Mouse (Mus musculus): ENCODE measurements around the gene Dhx57.
"Not testable (repeated sequence)": the region's sequence is repeated elsewhere in the genome, so short reads cannot be mapped to it uniquely, and the experiment has no call there.

The Dhx57 gene

GRCm38 (mm10) chr17:80290074-80290657, at the start of gene Dhx57, which contains the start of gene Morn2:
TSS of gene Dhx57 (minus strand) at chr17:80290476.
TSS of gene Morn2 (plus strand) at chr17:80290203.
- peak; percentile 94 to 95 for DNase-seq (ENCODE audit: low spot score in 2 of 2)

- DNase-seq (ENCODE audit: low spot score in 2 of 2), result no peak
Observed at GRCm38 (mm10) chr17:80332386-80332785, 42.1 kb upstream of the Dhx57 start.

GRCm38 (mm10) chr17:80326431-80326830, 36.2 kb upstream of the Dhx57 start:
- DNase-seq (ENCODE audit: low spot score in 2 of 2), result no peak

GRCm38 (mm10) chr17:80325456-80325855, 35.2 kb upstream of the Dhx57 start:
- DNase-seq (ENCODE audit: low spot score in 2 of 2), result no peak

GRCm38 (mm10) chr17:80324521-80324920, 34.2 kb upstream of the Dhx57 start:
- DNase-seq (ENCODE audit: low spot score in 2 of 2), result no peak

- DNase-seq (ENCODE audit: low spot score in 2 of 2), result no peak
Observed at GRCm38 (mm10) chr17:80323658-80324057, 33.4 kb upstream of the Dhx57 start.

- no peak for DNase-seq (ENCODE audit: low spot score in 2 of 2)
Observed at GRCm38 (mm10) chr17:80323015-80323414, 32.7 kb upstream of the Dhx57 start.

GRCm38 (mm10) chr17:80322228-80322627, 32.0 kb upstream of the Dhx57 start:
- DNase-seq (ENCODE audit: low spot score in 2 of 2), result no peak

- DNase-seq (ENCODE audit: low spot score in 2 of 2), result no peak
Observed at GRCm38 (mm10) chr17:80312405-80312804, 22.1 kb upstream of the Dhx57 start.

GRCm38 (mm10) chr17:80311761-80312160, 21.5 kb upstream of the Dhx57 start:
- DNase-seq (ENCODE audit: low spot score in 2 of 2), result no peak

- DNase-seq (ENCODE audit: low spot score in 2 of 2), result no peak
Observed at GRCm38 (mm10) chr17:80307251-80307650, 17.0 kb upstream of the Dhx57 start, which contains the start of gene Arhgef33. TSS of gene Arhgef33 (plus strand) at chr17:80307407.

GRCm38 (mm10) chr17:80298844-80299243, 8.6 kb upstream of the Dhx57 start:
- no peak for DNase-seq (ENCODE audit: low spot score in 2 of 2)

- no peak for DNase-seq (ENCODE audit: low spot score in 2 of 2)
Observed at GRCm38 (mm10) chr17:80295258-80295657, 5.0 kb upstream of the Dhx57 start.

- peak in 1 of 2 experiments; percentile 42 for DNase-seq (ENCODE audit: low spot score in 2 of 2)
Observed at GRCm38 (mm10) chr17:80291148-80291547, 872 bp upstream of the Dhx57 start.

GRCm38 (mm10) chr17:80289280-80290073, 799 bp downstream of the Dhx57 start:
- DNase-seq (ENCODE audit: low spot score in 2 of 2), result no peak

GRCm38 (mm10) chr17:80288012-80288411, 2.3 kb downstream of the Dhx57 start:
- no peak for DNase-seq (ENCODE audit: low spot score in 2 of 2)

GRCm38 (mm10) chr17:80284446-80284845, 5.8 kb downstream of the Dhx57 start:
- DNase-seq (ENCODE audit: low spot score in 2 of 2), result no peak

GRCm38 (mm10) chr17:80279340-80280070, 10.8 kb downstream of the Dhx57 start:
- DNase-seq (ENCODE audit: low spot score in 2 of 2), result no peak

GRCm38 (mm10) chr17:80278255-80278654, 12.0 kb downstream of the Dhx57 start:
- no peak for DNase-seq (ENCODE audit: low spot score in 2 of 2)

GRCm38 (mm10) chr17:80270622-80271021, 19.7 kb downstream of the Dhx57 start:
- not testable (repeated sequence) for DNase-seq (ENCODE audit: low spot score in 2 of 2)

- DNase-seq (ENCODE audit: low spot score in 2 of 2), result no peak
Observed at GRCm38 (mm10) chr17:80268151-80268550, 22.1 kb downstream of the Dhx57 start.

- no peak for DNase-seq (ENCODE audit: low spot score in 2 of 2)
Observed at GRCm38 (mm10) chr17:80267065-80267464, 23.2 kb downstream of the Dhx57 start.

Measured in right cerebral cortex, postnatal 36 days (tissue).